Mouse (Mus musculus): Measurements from ENCODE around the gene Vgll1. TPM values are rescaled to one million over a fixed set of nuclear protein-coding genes. Genes with fewer than 3 reads are reported as not detected.

The Vgll1 gene
- total RNA-seq (2014; rRNA removed): not detected in 2 replicates
- not detected in 2 replicates for polyA plus RNA-seq (2015; fragmentation: Nextera tagmentation; extraction: Ambion mirVana)

GRCm38 (mm10) chrX:57087806-57088205 is at the start of gene Vgll1:
Vgll1 (plus strand) TSS chrX:57088106.
- Histone ChIP-seq H3K36me3 (ENCODE audit: insufficient read depth, low read length) (no peaks in the 10 kb centered on the region), H3K4me2 (ENCODE audit: low read depth, low read length, poor library complexity, severe bottlenecking) (no peak within 1 kb of the TSS), H3K9me3 (ENCODE audit: low read length) (no peaks in the 10 kb centered on the region), H3K27ac (ENCODE audit: low read depth, low read length) (no peak within 1 kb of the TSS), H3K27me3 (ENCODE audit: insufficient read depth, low read length) (no peaks in the 10 kb centered on the region), H3K9ac (replicated peaks; ENCODE audit: low read length, poor library complexity, severe bottlenecking) (no peak within 1 kb of the TSS), H3K4me3 (ENCODE audit: low read depth, low read length) (no peak within 1 kb of the TSS), H3K4me1 (ENCODE audit: insufficient read depth, low read length) (no peaks in the 10 kb centered on the region)
- DNase-seq (ENCODE audit: low spot score) (no peak), ATAC-seq (ENCODE audit: low FRiP score) (no peak)
- TF ChIP-seq CTCF (IDR thresholded peaks at IDR 0.05): no peak
- 83% methylated on average over 4 of the region's 4 CpGs for WGBS

DNA sequence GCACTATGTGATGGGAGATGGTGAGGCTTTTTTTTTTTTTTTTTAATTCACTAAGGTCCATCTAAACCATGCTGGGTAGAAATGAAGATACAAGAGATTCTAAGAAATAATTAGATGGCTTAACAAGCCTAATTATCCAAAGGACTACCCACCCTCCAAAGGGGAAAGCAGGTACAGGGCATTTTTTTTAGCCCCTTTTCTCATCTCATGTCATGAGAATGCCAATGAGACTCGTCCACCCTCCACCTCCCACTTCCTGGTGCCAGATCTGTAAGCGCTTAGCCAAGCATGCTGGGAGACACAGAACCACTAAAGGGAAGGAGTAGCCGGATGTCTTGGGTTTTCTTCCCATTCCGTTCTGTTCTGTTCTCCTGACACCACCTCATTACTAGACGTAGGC is 45.1 kb upstream of the Vgll1 start, which contains the start of gene Brs3:
TSS of gene Brs3 (plus strand) at position 301 of the 400 bp plus-strand sequence.
- WGBS: 80% methylated on average over 5 of the region's 5 CpGs
- no peaks in the 10 kb centered on the region for H3K9me3 ChIP-seq (ENCODE audit: low read length)
- H3K4me1 ChIP-seq (ENCODE audit: insufficient read depth, low read length): no peaks in the 10 kb centered on the region
- no peak within 1 kb of the TSS for H3K4me3 ChIP-seq (ENCODE audit: low read depth, low read length)
- no peak for TF ChIP-seq CTCF (IDR thresholded peaks at IDR 0.05)
- no peaks in the 10 kb centered on the region for H3K36me3 ChIP-seq (ENCODE audit: insufficient read depth, low read length)
- H3K27ac ChIP-seq (ENCODE audit: low read depth, low read length): no peak within 1 kb of the TSS
- no peak within 1 kb of the TSS for H3K4me2 ChIP-seq (ENCODE audit: low read depth, low read length, poor library complexity, severe bottlenecking)
- DNase-seq (ENCODE audit: low spot score) (no peak), ATAC-seq (ENCODE audit: low FRiP score) (no peak)
- no peaks in the 10 kb centered on the region for H3K27me3 ChIP-seq (ENCODE audit: insufficient read depth, low read length)
- H3K9ac ChIP-seq (replicated peaks; ENCODE audit: low read length, poor library complexity, severe bottlenecking): no peak within 1 kb of the TSS

- no peak overlapping the region for H3K4me3 ChIP-seq (ENCODE audit: low read depth, low read length)
- H3K4me1 ChIP-seq (ENCODE audit: insufficient read depth, low read length): no peaks in the 10 kb centered on the region
- no peaks in the 10 kb centered on the region for H3K9me3 ChIP-seq (ENCODE audit: low read length)
- DNase-seq (ENCODE audit: low spot score) (peak; percentile 15), ATAC-seq (ENCODE audit: low FRiP score) (no peak)
- H3K36me3 ChIP-seq (ENCODE audit: insufficient read depth, low read length): no peaks in the 10 kb centered on the region
- WGBS: 74% methylated on average over 6 of the region's 6 CpGs
- no peak overlapping the region for H3K9ac ChIP-seq (replicated peaks; ENCODE audit: low read length, poor library complexity, severe bottlenecking)
- no peak overlapping the region for H3K4me2 ChIP-seq (ENCODE audit: low read depth, low read length, poor library complexity, severe bottlenecking)
- H3K27me3 ChIP-seq (ENCODE audit: insufficient read depth, low read length): no peaks in the 10 kb centered on the region
- TF ChIP-seq CTCF (IDR thresholded peaks at IDR 0.05): peak; percentile 59
- H3K27ac ChIP-seq (ENCODE audit: low read depth, low read length): no peak overlapping the region
Observed at GRCm38 (mm10) chrX:57043869-57044268, 44.0 kb upstream of the Vgll1 start.

DNA sequence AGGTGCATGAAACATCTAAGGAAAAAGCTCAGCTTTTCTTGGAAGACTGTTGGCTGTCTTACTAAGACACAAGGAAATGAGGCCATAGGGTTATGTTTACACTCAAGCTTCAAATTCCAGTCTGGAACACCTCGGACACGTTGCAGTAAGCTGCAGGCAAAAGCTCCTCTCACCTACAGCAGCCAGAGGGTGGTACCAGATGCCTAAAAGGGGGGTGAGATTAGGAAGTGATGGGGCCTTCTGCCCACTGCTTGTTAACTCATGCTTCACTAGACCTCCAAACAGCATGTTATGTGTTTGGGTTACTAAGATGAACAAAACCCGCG is 35.1 kb upstream of the Vgll1 start:
- H3K27me3 ChIP-seq (ENCODE audit: insufficient read depth, low read length): no peaks in the 10 kb centered on the region
- H3K9ac ChIP-seq (replicated peaks; ENCODE audit: low read length, poor library complexity, severe bottlenecking): peak overlapping the region; percentile 68
- peak; percentile 80 for ATAC-seq (ENCODE audit: low FRiP score)
- H3K4me2 ChIP-seq (ENCODE audit: low read depth, low read length, poor library complexity, severe bottlenecking): peak overlapping the region; percentile 42
- no peaks in the 10 kb centered on the region for H3K4me1 ChIP-seq (ENCODE audit: insufficient read depth, low read length)
- peak overlapping the region; percentile 89 for H3K27ac ChIP-seq (ENCODE audit: low read depth, low read length)
- DNase-seq (ENCODE audit: low spot score): no peak
- no peaks in the 10 kb centered on the region for H3K9me3 ChIP-seq (ENCODE audit: low read length)
- H3K4me3 ChIP-seq (ENCODE audit: low read depth, low read length): peak overlapping the region; percentile 49
- TF ChIP-seq CTCF (IDR thresholded peaks at IDR 0.05): peak; percentile 32; the same call in 1 of the 2 replicates
- H3K36me3 ChIP-seq (ENCODE audit: insufficient read depth, low read length): no peaks in the 10 kb centered on the region
- 23% methylated on average over 4 of the region's 4 CpGs for WGBS

DNA sequence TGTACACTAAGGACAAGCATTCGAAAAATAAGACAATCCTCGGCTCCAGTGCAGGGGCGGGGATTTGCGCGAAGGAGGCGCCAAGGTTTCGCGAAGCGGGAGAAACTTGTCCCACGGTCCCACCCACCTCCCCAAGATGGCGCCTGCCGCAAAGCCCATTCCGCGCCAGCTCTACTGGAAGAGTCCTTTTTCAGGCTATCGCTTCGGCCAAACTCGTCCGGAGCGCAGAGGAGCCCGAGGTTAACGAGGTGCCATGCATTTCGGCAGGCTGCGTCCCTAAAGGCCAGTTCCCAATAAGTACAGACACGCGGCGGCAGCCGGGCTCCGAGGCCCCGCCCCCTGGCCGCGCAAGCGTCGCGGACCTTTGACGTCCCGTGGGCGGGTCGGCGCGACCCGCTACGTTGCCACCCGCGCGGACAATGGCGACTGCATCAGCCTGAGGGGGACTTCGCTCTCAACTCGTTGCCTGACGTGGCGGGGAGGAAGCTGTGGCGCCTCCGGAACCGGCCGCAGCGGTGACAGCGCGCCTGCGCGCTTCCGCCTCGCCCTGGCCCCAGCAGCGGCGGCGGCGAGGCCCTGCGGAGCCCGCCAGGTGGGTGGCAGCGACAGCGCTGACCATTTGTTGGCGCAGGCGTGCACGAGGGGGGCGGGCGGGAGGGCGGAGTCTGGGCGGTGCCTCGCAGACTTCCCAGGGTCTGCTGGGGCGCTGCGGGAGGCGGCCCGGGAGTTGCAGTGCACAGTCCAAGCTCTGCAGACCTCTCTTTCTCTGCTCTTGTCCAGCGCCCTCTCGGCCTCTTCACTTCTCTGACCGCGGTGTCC is 34.5 kb upstream of the Vgll1 start, which contains the start of gene Htatsf1:
TSS of gene Htatsf1 (plus strand) at position 410 of the 819 bp plus-strand sequence.
- DNase-seq (ENCODE audit: low spot score) (peak; percentile 83), ATAC-seq (ENCODE audit: low FRiP score) (peak; percentile 97)
- peak within 1 kb of the TSS; percentile 57 for H3K4me2 ChIP-seq (ENCODE audit: low read depth, low read length, poor library complexity, severe bottlenecking)
- no peaks in the 10 kb centered on the region for H3K27me3 ChIP-seq (ENCODE audit: insufficient read depth, low read length)
- H3K4me3 ChIP-seq (ENCODE audit: low read depth, low read length): peak within 1 kb of the TSS; percentile 49
- no peaks in the 10 kb centered on the region for H3K9me3 ChIP-seq (ENCODE audit: low read length)
- H3K36me3 ChIP-seq (ENCODE audit: insufficient read depth, low read length): no peaks in the 10 kb centered on the region
- no peak; the same call in 1 of the 2 replicates for TF ChIP-seq CTCF (IDR thresholded peaks at IDR 0.05)
- WGBS: 23% methylated on average over 72 of the region's 85 CpGs
- no peaks in the 10 kb centered on the region for H3K4me1 ChIP-seq (ENCODE audit: insufficient read depth, low read length)
- H3K27ac ChIP-seq (ENCODE audit: low read depth, low read length): peak within 1 kb of the TSS; percentile 89
- H3K9ac ChIP-seq (replicated peaks; ENCODE audit: low read length, poor library complexity, severe bottlenecking): peak within 1 kb of the TSS; percentile 68

GRCm38 (mm10) chrX:57053993-57054385 is 33.9 kb upstream of the Vgll1 start:
- peak overlapping the region; percentile 89; the same call in 1 of the 2 replicates for H3K27ac ChIP-seq (ENCODE audit: low read depth, low read length)
- no peaks in the 10 kb centered on the region for H3K36me3 ChIP-seq (ENCODE audit: insufficient read depth, low read length)
- no peaks in the 10 kb centered on the region for H3K4me1 ChIP-seq (ENCODE audit: insufficient read depth, low read length)
- TF ChIP-seq CTCF (IDR thresholded peaks at IDR 0.05): no peak
- H3K9ac ChIP-seq (replicated peaks; ENCODE audit: low read length, poor library complexity, severe bottlenecking): peak overlapping the region; percentile 68; the same call in 1 of the 2 replicates
- H3K4me3 ChIP-seq (ENCODE audit: low read depth, low read length): peak overlapping the region; percentile 49
- H3K27me3 ChIP-seq (ENCODE audit: insufficient read depth, low read length): no peaks in the 10 kb centered on the region
- DNase-seq (ENCODE audit: low spot score): no peak
- peak; percentile 3; the same call in 1 of the 2 replicates for ATAC-seq (ENCODE audit: low FRiP score)
- H3K9me3 ChIP-seq (ENCODE audit: low read length): no peaks in the 10 kb centered on the region
- peak overlapping the region; percentile 57 for H3K4me2 ChIP-seq (ENCODE audit: low read depth, low read length, poor library complexity, severe bottlenecking)
- WGBS: 31% methylated on average over 11 of the region's 11 CpGs

All from midbrain, postnatal 0 days (tissue).